Mouse (Mus musculus): Measurements from ENCODE around the gene Zmynd15.
A peak's percentile ranks its signal among the peaks of the same experiment; 100 is the strongest.
"Not testable (repeated sequence)": the region's sequence is repeated elsewhere in the genome, so short reads cannot be mapped to it uniquely, and the experiment has no call there.

Zmynd15 gene

GRCm38 (mm10) chr11:70447373-70447772, 11.9 kb upstream of the Zmynd15 start:
- ATAC-seq (ENCODE audit: low TSS enrichment): no peak

- ATAC-seq (ENCODE audit: low TSS enrichment): no peak
These were observed 8.3 kb upstream of the Zmynd15 start for GRCm38 (mm10) chr11:70450926-70451325.

DNA sequence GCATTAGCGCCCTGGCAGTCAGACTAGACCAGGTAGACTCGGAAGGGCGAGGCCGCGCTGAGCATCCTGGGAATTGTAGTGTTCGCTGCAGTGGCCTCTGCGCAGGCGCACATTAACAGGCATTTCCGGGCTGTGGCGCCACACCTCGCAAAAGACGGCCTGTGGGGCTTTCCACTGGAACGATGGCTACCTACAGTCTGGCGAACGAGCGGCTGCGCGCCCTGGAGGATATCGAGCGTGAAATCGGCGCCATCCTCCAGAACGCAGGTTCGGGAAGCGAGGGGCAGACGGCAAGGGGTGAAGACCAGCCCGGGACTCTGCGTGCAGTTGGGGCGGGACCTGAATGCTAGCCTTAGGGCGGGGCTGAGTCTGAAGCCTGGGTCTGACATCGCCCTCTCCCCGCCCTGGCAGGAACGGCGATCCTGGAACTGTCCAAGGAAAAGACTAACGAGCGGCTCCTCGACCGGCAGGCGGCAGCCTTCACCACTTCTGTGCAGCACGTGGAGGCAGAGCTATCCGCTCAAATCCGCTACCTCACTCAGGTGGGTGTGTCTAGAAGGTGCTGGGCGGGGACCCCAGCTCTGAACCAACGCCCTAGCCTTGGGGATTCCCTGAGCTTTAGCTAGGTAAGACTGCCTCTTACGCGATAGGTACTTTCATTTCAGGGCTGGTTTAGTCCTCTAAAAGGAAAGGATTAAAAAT, 7.3 kb upstream of the Zmynd15 start, which contains the start of gene Med11:
TSS of gene Med11 (plus strand) at position 123 of the 702 bp plus-strand sequence.
- ATAC-seq (ENCODE audit: low TSS enrichment): peak; percentile 98

DNA sequence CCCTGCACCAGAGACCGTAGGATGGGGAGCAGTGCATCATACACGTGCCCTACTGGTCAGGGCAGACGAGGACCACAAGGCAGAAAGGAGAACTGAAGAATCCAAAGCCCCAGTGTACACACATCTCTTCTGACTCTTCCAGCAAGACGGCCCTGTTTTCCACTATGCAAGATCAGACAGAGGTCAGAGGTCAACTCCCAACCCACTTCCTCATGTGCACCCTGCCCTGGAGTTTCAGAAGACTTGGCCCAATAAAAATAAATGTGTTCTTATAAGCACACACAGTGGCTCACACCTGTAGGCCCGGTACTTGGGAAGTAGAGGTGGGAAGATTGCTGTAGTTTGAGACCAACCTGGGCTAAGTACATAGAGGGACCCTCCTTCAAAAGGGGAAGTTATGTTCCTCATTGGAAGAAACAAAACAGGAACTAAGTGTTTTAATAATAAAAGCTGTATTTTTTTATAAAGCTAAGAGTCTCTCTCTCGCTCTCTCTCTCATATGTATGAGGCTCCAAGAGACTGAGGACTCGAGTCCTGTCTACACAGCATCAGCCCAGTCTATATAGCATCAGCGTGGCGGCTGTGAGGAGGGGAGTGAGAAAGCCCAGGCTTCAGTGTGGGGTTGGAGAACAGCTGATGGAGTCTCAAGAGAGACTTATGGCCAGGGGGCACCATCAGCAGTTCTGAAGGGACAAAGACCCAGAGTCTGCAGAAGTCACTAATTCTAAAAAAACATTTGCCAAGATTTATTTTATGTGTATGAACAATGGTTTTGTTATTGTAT, 5.8 kb upstream of the Zmynd15 start:
- no peak for ATAC-seq (ENCODE audit: low TSS enrichment)

DNA sequence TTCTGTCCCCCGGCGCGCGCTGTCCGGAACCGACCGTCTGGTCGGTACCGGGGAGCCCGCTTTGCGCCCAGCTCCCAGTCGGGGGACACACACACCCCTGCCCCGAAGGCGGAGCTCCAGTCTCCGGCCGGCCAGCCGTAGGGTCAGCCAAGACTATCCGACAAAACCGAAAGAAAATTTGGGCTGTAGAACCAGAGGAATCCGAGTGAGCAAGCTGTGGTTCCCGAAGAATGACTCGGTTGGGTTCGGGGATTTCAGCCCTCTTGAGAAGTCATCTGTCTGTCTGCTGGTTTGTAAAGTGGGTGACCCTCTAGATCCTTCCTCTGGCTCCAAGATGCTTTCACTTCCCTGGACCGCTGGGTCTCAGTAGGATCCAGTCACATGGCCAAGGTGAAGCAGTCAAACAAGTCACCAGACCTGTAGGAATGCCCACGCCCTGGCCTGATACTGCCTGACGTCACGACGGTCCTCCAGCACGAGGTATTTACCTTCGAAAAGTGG, 418 bp downstream of the Zmynd15 start, which contains the start of gene Cxcl16:
TSS of gene Cxcl16 (minus strand) at position 384 of the 501 bp plus-strand sequence.
- no peak for ATAC-seq (ENCODE audit: low TSS enrichment)

GRCm38 (mm10) chr11:70463970-70464369, 4.7 kb downstream of the Zmynd15 start:
- no peak for ATAC-seq (ENCODE audit: low TSS enrichment)

GRCm38 (mm10) chr11:70465211-70465610, 6.0 kb downstream of the Zmynd15 start:
- ATAC-seq (ENCODE audit: low TSS enrichment): no peak

DNA sequence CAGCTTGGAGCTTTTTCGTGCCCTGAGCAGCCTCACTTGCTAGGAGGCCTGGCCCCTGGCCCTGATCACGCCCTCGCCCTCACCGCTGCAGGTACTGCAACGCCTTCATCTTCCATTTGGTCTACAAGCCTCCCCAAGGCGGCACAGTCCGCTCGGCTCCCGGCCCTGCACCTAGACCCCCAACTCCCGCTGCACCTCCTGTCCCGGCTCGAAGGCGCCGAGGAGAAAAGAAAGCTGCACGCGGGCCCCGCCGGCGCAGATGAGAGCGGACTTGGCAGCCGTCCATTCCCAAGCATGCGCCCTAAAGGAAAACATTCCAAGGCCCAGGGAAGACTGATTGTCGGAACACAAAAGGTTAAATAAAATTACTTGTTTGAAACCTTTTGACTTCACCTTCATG, 6.6 kb downstream of the Zmynd15 start:
- ATAC-seq (ENCODE audit: low TSS enrichment): no peak

DNA sequence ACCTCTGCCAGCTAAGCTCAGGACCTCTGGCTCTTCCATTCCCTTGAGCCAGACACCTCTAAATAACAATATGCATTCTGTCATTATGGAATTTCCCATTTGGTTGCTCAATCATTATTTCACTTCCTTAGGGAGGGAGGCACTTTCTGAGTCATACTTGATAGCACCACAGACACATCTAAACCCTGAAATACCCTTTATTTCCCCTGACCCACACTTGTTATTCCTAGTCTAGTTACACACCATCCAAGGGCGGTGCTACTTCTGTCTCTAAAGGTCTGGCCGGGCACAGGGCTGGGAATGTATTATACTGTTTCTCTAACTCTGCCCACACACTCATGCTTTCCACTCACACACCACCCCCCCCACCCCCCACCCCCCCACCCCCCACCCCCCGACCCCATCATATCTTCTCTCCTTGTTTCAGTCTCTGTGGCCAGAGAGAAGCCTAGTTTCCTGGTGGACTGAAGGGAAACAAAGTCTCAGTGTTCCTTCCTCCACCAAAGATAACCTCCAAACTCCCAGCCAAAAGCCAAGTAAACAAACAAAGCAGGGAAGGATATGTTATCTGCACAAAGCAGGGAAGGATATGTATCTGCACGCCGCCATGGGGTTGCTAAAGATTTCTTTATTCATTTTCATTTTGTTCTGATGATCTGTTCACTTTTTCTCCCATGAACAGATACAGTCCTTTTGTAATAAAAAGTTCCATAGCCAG, 8.8 kb downstream of the Zmynd15 start:
- ATAC-seq (ENCODE audit: low TSS enrichment): no peak

- ATAC-seq (ENCODE audit: low TSS enrichment): no peak
These were observed 10.5 kb downstream of the Zmynd15 start for GRCm38 (mm10) chr11:70469764-70470163.

DNA sequence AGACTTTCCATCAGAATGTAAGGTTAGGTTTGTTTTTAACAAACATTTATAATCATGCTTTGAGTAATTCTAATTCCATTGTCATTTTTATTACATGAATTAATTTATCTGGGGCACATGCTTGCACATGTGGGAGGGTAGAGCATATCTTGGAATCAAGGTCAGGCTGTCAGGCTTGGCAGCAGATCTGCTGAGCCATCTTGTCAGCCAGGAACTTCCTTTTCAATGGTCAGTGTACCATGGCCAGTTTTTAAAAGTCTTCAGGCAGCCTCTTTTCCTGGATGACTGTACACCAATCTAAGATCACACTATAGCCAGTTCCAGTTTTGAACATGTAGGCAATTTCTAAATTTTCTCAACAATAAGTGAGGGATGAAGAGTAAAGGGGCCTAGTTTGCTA, 13.5 kb downstream of the Zmynd15 start:
- no peak for ATAC-seq (ENCODE audit: low TSS enrichment)

DNA sequence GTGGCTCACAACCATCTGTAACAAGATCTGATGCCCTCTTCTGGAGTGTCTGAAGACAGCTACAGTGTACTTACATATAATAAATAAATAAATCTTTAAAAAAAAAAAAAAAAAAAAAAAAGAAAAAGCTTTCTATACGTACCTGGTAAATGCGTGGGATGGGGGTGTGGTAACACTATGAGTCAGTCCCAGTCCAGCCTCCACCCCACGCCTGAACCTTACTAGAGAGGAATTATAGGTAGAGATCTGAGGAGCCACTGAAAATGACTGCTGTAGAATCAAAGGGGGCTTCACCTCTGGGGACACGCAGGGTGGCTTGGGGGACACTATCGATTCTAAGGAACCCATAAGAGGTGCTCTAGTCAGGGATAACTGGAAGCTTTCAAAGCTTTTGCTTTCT, 14.1 kb downstream of the Zmynd15 start:
- not testable (repeated sequence) for ATAC-seq (ENCODE audit: low TSS enrichment)

DNA sequence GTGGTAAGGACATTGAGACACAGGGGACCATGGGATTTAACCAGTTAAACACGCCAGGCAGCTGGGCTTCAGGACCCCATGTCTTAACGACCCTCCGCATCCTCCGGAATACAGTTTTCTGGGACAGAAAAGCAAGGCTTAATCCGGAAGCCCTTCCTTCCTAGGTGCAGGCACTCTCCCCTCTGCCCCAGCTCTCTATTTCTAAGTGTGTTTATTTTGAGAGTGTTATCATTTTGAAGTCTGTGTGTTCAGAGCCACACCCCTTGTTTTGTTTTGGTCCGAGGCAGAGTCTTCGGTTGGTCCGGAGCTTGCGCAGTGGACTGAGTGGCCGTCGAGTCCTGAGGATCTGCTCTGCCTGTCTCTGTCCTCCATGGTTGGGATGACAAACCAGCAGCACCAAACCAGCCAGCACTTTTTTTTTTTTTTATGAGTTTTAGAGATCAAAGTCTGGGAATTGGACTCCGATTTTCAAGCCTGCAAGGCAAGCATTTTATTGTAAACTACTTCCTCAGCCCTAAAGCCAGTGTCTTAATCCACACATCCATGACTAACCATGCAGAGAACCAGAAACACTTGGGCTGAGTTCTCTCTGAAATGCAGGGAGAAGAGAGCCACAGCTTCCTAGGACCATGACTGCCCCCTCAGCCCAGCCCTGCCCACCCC, 15.8 kb downstream of the Zmynd15 start:
- no peak for ATAC-seq (ENCODE audit: low TSS enrichment)

DNA sequence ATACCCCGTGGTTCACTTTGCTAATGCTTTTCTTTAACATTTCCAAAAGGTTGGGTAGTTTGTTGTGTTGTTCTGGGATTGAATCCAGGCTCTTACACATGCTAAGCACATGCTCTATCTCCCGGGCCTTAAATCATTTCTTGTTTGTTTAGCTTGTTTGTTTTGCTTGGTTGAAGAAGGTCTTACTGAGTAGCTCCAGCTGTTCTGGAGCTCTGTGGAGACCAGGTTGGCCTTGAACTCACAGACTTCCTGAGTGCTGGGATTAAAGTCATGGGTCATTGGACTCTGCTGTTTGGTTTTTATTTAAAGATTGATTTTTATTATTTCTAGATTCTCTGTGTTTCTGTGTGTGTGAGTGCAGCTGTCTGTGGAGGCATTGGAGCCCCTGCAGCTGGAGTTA, 26.3 kb downstream of the Zmynd15 start:
- ATAC-seq (ENCODE audit: low TSS enrichment): no peak

DNA sequence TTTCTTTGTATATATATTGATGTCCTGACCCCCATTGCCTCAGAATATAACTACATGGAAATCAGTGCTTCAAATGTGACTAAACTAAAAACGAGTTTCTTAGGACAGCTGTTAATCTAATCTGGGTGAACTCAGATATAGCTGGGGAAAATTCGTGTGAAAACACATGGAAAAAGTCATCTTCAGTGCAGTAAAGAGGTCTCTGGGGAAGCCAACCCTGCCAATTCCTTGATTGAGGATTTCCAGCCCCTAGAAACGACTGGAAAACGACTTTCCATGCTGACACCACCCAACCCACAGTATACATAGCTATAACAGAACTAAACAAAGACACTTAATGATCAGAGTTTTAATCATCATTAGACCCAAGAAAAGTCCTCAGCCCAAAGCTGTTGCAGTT, 28.6 kb downstream of the Zmynd15 start:
- no peak for ATAC-seq (ENCODE audit: low TSS enrichment)

DNA sequence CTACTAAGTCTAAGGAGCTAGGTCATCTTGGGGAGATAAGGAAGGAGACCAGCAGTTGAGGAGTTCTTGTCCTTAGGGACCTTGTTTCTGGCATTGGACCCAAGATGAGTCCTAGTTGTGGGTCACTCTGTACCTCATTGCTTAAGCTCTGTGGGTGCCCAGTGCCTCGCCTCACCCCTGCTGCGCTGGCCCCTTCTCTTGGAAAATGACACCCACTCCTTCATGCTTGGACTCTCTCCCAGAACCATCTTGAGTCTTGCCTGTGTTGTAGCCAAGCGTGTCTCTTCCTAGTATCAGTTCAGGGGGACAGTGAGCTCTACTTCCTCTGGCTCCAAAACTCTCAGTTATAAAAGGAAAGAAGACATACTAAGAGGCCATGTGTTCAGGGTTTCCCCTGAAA, 29.9 kb downstream of the Zmynd15 start:
- peak; percentile 74; the same call in 1 of the 2 replicates for ATAC-seq (ENCODE audit: low TSS enrichment)

DNA sequence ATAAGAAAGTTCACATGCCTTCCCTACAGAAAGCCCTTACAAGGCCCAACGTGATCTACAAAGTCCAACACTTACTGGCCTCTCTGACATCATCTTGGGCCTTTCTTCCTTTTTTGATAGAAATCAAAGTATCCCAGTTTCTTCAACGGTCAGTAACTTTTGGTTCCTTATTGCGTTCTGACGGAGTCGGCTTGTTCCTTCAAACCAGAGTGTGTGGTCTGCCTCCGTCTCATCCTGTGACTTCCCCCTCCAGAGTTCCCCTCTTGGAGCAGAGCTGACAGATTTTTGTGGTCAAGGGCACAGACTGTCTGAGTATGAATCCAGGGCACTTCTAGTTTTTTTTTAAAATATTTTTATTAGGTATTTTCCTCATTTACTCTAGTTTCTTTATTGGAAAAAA, 30.5 kb downstream of the Zmynd15 start:
- ATAC-seq (ENCODE audit: low TSS enrichment): no peak

DNA sequence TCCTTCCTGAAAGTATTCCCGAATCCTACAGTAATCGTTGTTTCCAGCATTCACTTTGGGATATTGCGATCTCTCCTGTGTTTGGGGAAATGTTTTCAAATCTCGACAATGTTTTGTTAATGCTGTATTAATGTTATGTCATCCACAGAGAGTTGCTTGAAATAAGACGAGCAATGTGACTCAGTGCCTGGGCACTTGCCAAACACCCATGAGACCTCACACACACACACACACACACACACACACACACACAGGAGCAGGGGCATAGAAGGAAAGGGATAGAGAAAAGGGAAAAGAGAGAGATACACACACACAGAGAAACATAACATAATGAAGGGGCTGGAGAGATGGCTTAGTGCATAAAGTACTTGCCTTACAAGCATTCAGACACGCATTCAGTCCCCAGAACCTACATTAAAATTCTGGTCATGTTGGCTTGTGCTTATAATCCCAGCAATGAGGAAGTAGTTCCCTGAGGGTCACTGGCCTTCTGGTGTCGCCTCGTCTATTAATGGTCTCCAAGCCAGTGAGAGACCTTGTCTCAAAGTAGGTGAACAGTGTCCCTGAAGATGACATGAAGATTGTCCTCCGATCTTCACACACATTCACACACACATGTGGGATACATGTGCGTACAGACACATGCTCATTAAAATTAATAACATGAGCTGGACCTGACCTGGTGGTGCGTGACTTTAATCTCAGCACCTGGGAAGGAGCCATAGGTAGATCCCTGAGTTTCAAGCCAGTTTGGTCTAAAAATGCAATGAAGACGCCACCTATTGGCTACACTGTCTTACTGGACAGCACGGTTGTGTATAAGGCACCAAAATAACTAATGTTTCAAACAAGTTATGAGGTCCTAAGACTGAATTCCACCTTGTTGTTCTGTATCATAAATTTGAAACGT, 40.6 kb downstream of the Zmynd15 start:
- no peak for ATAC-seq (ENCODE audit: low TSS enrichment)

GRCm38 (mm10) chr11:70500476-70500812, 41.2 kb downstream of the Zmynd15 start:
- ATAC-seq (ENCODE audit: low TSS enrichment): no peak

DNA sequence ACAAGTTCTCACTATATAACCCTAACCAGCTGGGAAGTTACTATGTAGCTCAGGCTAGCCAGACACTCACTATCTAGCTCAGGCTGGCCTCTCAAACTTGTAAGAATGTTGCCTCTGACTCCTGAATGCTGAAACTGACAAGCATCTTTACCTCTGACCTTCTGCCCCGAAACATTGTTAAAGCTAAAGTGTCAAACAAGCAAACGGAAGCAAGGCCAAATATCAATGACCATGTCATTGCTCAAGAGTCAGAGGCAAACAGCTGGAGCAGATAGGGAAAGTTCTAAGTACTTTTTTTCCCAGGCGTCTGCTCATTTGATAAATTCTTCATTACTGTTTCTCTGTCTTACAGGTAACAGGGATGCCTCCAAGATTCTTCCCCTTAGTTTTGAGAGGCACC, 42.8 kb downstream of the Zmynd15 start:
- no peak for ATAC-seq (ENCODE audit: low TSS enrichment)

DNA sequence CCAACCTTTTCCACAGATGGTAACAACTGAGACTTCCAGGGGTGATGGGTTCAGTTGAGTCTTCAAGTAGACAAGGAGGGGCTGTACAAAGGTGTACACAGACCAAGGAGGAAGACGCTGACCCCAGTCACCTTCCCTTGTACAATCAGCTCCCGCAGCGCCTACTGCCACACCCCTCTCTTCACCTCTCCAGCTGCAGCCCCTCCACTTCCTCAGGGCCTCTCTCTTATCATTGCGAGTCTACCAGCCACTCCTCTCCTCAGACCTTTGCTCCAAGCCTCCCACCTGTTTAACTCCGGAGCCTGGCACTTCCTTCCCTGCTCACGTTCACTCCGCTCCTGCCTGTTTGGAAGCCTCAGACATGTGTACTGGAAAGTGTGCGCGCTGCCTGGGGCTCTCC, 45.7 kb downstream of the Zmynd15 start, which contains the start of gene Tm4sf5:
TSS of gene Tm4sf5 (plus strand) at position 275 of the 400 bp plus-strand sequence.
- no peak for ATAC-seq (ENCODE audit: low TSS enrichment)
